Mouse (Mus musculus) heart, postnatal 0 days (tissue): Measurements from ENCODE around the gene Lima1. TPM values are rescaled to one million over a fixed set of nuclear protein-coding genes. Genes with fewer than 3 reads are reported as not detected.
A peak's percentile ranks its signal among the peaks of the same experiment; 100 is the strongest.

Experiments used
- ATAC-seq: fragments of 200-750 bp; cut with Nextera tagmentation; 2 replicates; pipeline ENCODE4 v1.8.0; 2017; ENCODE audit warnings: low read depth, moderate number of reproducible peaks, moderate library complexity; ENCODE audit not compliant: insufficient read depth
- DNase-seq: peaks from one replicate; pipeline ENCODE4 v3.0.0-alpha.2; 2016; ENCODE audit warnings: low spot score
- H3K27ac ChIP-seq: fragments of 300-500 bp; sonication (generic); 2 replicates; pipeline ENCODE4 v1.5.1; 2014; ENCODE audit warnings: low read depth, mild to moderate bottlenecking
- H3K27me3 ChIP-seq: fragments of 300-500 bp; sonication (generic); 2 replicates; pipeline ENCODE4 v1.6.1; 2014; ENCODE audit warnings: low read length, mixed read lengths; ENCODE audit not compliant: control insufficient read depth, insufficient read depth
- H3K36me3 ChIP-seq: fragments of 300-500 bp; sonication (generic); replicated peaks from 2 replicates; pipeline ENCODE4 v1.6.1; 2014; ENCODE audit warnings: low read length, mixed read lengths; ENCODE audit not compliant: control insufficient read depth, insufficient read depth
- H3K4me1 ChIP-seq: fragments of 300-500 bp; sonication (generic); 2 replicates; pipeline ENCODE4 v1.6.1; 2014; ENCODE audit warnings: antibody characterized with exemption; ENCODE audit not compliant: control insufficient read depth, insufficient read depth
- H3K4me2 ChIP-seq: fragments of 300-500 bp; sonication (generic); 2 replicates; pipeline ENCODE4 v1.6.1; 2014; ENCODE audit warnings: low read depth, mild to moderate bottlenecking, low read length, moderate library complexity
- H3K4me3 ChIP-seq: fragments of 300-500 bp; sonication (generic); 2 replicates; pipeline ENCODE4 v1.5.1; 2014; ENCODE audit warnings: low read depth, low read length
- H3K9ac ChIP-seq: fragments of 300-500 bp; sonication (generic); replicated peaks from 2 replicates; pipeline ENCODE4 v1.6.1; 2014; ENCODE audit warnings: low read depth, low read length, mixed read lengths
- H3K9me3 ChIP-seq: fragments of 300-500 bp; sonication (generic); replicated peaks from 2 replicates; pipeline ENCODE4 v1.6.1; 2016; ENCODE audit warnings: low read length; ENCODE audit not compliant: control insufficient read depth
- CTCF ChIP-seq: IDR thresholded peaks from 2 replicates; pipeline ENCODE4 v1.5.1; 2016; ENCODE audit warnings: antibody characterized with exemption, control low read depth, low read depth
- EP300 ChIP-seq: IDR thresholded peaks from 2 replicates; pipeline ENCODE4 v1.6.1; 2016; ENCODE audit warnings: antibody characterized with exemption, low read depth
- WGBS: fragments of 180-500 bp; shearing (Covaris S2); extraction: QIAGEN DNeasy Blood & Tissue Kit; methylation state at CpG from one replicate; pipeline ENCODE4 v1.1.7; 2014; 5-methylcytosine and 5-hydroxymethylcytosine counted together
- polyA plus RNA-seq: library from polyadenylated mRNA; unstranded; fragments of >200 nt; fragmentation: Nextera tagmentation; extraction: Ambion mirVana; gene quantifications from 2 replicates; pipeline ENCODE4 v1.2.1, GENCODE M21; 2015
- total RNA-seq: library from RNA; depleted of rRNA; stranded (reverse); fragments of >200 nt; gene quantifications from 2 replicates; pipeline ENCODE4 v1.2.3, GENCODE M21; 2014; ENCODE audit warnings: low replicate concordance

Gene Lima1
- total and polyA plus RNA-seq, 2 experiments from 2014 or later, result 12.6 to 12.7 TPM

DNA sequence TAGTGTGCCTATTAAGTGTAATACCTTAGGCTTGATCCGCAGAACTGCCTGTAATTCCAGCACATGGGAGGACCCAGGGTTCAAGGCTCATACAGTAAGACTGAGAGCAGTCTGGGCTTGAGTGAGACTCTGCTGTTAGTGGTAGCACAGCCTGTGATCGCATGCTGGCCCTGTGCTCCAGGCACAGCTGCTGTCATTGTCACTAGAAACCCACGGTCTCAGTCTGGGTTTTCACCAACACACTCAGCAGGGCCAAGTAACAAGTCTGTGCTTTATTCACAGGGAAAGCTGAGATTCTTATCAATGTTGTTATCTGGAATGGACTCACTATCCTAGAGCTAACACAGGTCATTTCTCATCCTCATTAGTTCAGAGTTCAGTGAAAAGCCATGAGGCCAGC lies 121.1 kb downstream of the Lima1 start:
- 76% methylated on average over 3 of the region's 3 CpGs for WGBS
- TF ChIP-seq CTCF (no peak), EP300 (no peak)
- H3K9ac ChIP-seq, result no peak overlapping the region

DNA sequence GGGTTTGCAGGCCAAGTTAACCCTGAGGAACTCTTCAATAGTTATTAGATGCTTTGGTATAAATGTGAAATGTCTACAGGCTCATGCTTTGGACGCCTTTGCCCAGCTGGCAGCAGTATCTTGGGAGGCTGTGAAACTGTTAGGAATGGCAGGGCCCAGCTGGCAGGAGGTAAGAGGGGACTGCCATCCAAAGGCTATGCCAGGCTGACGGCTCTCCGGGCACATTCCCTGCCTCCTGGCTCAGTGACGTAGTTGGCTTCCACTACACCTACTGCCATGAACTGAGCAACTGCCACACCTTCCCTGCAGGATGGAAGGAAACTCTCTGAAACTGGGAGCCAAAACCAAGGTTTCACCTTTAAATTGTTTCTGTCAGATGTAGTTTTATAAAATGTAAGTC lies 135.0 kb downstream of the Lima1 start:
- WGBS, result 91% methylated on average over 4 of the region's 4 CpGs
- no peak overlapping the region for H3K4me2 ChIP-seq
- no peak overlapping the region for H3K4me3 ChIP-seq
- DNase-seq, result no peak
- TF ChIP-seq EP300 (no peak), CTCF (no peak)
- no peak overlapping the region for H3K27ac ChIP-seq
- no peaks in the 10 kb centered on the region for H3K4me1 ChIP-seq
- peaks cover 78% of the 10 kb centered on the region for H3K36me3 ChIP-seq
- H3K9ac ChIP-seq, result no peak overlapping the region
- ATAC-seq, result no peak
- H3K27me3 ChIP-seq, result no peaks in the 10 kb centered on the region
- no peaks in the 10 kb centered on the region for H3K9me3 ChIP-seq

More for the DNA sequence above, 121.1 kb downstream of the Lima1 start:
- Histone ChIP-seq H3K4me3 (no peak overlapping the region), H3K4me2 (no peak overlapping the region), H3K27ac (no peak overlapping the region), H3K4me1 (no peaks in the 10 kb centered on the region), H3K36me3 (0 out of 2 replicates have a peak, but pooled peaks cover 4% of the 10 kb centered on the region), H3K9me3 (no peaks in the 10 kb centered on the region), H3K27me3 (no peaks in the 10 kb centered on the region)
- ATAC-seq (no peak), DNase-seq (no peak)

DNA sequence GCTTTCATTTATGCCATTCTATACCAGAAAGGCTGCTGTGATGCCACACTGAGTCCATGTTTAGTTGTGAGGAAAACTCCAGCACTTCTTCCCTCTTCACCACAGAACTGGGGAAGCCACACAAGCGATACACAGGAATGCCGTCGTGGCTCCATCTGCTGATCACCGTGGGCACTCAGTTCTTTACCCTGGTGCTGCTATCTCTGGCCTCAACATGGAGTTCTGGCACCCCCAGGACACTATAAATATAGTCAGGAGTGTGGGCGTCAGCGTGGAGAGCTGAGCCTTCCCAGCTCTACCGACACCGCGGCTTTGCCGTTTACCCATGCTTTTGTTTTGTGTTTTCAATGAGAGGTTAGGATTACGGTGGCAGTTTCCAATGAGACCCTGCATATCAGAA lies 138.6 kb downstream of the Lima1 start:
- no peak overlapping the region for H3K27ac ChIP-seq
- ATAC-seq (peak; percentile 62), DNase-seq (no peak)
- 48% methylated on average over 11 of the region's 11 CpGs for WGBS
- no peaks in the 10 kb centered on the region for H3K4me1 ChIP-seq
- no peak overlapping the region for H3K4me3 ChIP-seq
- peak; percentile 28 for TF ChIP-seq CTCF
- no peak for TF ChIP-seq EP300
- H3K27me3 ChIP-seq, result no peaks in the 10 kb centered on the region
- H3K9me3 ChIP-seq, result no peaks in the 10 kb centered on the region
- H3K9ac ChIP-seq, result no peak overlapping the region
- H3K36me3 ChIP-seq, result peaks cover 71% of the 10 kb centered on the region
- no peak overlapping the region for H3K4me2 ChIP-seq

DNA sequence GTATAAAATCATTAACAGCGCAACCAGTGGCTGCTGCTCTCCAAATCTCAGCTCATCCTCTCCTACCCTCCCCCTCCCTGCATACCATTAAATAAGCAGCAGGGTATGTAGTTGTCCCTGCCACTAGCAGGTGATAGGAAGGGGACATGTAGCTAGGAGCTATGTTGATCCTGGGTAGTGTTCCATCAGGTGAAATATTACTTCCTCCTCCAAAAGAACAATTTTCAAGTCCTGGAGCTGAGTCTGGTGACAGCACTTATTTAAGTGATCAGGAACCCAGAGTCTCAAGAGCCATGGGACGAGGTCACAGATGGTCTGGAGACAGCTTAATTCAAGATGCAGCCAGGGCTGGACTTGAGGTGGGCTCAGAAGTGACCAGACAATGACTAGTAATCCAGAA lies 139.6 kb downstream of the Lima1 start:
- no peak overlapping the region for H3K4me2 ChIP-seq
- WGBS, result 94% methylated on average over 2 of the region's 2 CpGs
- ATAC-seq, result no peak
- H3K36me3 ChIP-seq, result peaks cover 61% of the 10 kb centered on the region
- no peak overlapping the region for H3K27ac ChIP-seq
- no peak for TF ChIP-seq CTCF
- no peak for TF ChIP-seq EP300
- H3K9me3 ChIP-seq, result no peaks in the 10 kb centered on the region
- no peaks in the 10 kb centered on the region for H3K4me1 ChIP-seq
- no peaks in the 10 kb centered on the region for H3K27me3 ChIP-seq
- no peak overlapping the region for H3K9ac ChIP-seq
- H3K4me3 ChIP-seq, result no peak overlapping the region
- DNase-seq, result no peak

DNA sequence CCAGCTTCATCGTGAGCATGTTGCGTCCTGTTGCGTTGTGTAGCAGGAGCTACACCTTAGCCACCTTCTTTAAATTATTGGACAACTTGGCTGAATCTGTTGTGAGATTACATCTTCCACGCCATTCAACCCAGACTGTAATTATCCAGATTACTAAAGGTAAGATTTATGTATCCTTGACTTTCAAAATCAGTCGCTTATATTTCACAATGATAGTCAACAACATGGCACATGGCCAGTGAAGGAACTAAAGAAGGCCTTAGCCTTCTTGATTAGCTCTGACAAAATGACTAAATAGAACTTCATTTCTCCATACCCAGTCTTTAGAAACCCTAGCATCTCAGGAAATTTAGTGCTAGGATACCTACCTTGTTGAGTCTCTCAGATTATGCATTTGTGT lies 142.1 kb downstream of the Lima1 start:
- Histone ChIP-seq H3K4me1 (no peaks in the 10 kb centered on the region), H3K27me3 (no peaks in the 10 kb centered on the region), H3K9ac (no peak overlapping the region), H3K36me3 (peaks cover 50% of the 10 kb centered on the region), H3K27ac (no peak overlapping the region), H3K9me3 (no peaks in the 10 kb centered on the region), H3K4me3 (no peak overlapping the region), H3K4me2 (no peak overlapping the region)
- ATAC-seq (no peak), DNase-seq (no peak)
- TF ChIP-seq EP300, result no peak
- no peak for TF ChIP-seq CTCF
- 97% methylated on average over 5 of the region's 5 CpGs for WGBS

DNA sequence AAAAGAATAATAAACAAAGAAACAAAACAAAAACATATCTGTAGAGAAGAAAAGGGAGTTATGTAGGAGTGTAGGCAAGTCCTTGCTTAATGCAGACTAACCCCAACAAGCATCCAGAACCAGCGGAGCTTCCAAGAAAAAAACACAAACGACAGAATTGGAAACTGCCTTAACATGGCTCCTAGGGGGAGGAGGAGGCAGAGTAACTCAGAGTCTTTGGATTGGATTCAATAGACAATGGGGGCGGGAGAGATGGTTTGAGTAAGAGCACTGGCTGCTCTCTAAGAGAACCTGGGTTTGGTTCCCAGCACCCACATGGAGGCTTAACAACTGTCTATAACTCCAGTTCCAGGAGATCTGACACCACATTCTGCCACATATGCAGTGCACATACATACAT lies 143.6 kb downstream of the Lima1 start:
- Histone ChIP-seq H3K4me1 (peaks cover under 1% of the 10 kb centered on the region; the same call in 1 of the 2 replicates), H3K27me3 (no peaks in the 10 kb centered on the region), H3K27ac (no peak overlapping the region), H3K9ac (no peak overlapping the region), H3K9me3 (no peaks in the 10 kb centered on the region), H3K36me3 (peaks cover 46% of the 10 kb centered on the region), H3K4me3 (no peak overlapping the region), H3K4me2 (no peak overlapping the region)
- 89% methylated on average over 3 of the region's 3 CpGs for WGBS
- TF ChIP-seq EP300 (no peak), CTCF (no peak)
- DNase-seq (no peak), ATAC-seq (no peak)
